Mouse (Mus musculus): ENCODE measurements at regions not wholly inside any gene's neighbourhood (a gene's known extent, or its start where the extent isn't known, plus 50 kb on each side); places are given as distances from the start of the nearest gene placed in this dataset.

GRCm38 (mm10) chr3:148134646-148135045, 855.7 kb downstream of the Adgrl2 start:
- no peak overlapping the region for H3K27ac ChIP-seq (ENCODE audit: low read depth)
- H3K4me2 ChIP-seq (ENCODE audit: low read depth, low read length) = no peak overlapping the region
- H3K4me1 ChIP-seq (ENCODE audit: control insufficient read depth, insufficient read depth) = no peaks in the 10 kb centered on the region
- ATAC-seq (ENCODE audit: insufficient read depth, low read depth) (no peak), DNase-seq (ENCODE audit: low spot score) (no peak)
- no peak overlapping the region for H3K9ac ChIP-seq (replicated peaks; ENCODE audit: low read depth, low read length)
- 81% methylated on average over 2 of the region's 2 CpGs for WGBS
- H3K27me3 ChIP-seq (ENCODE audit: control insufficient read depth, insufficient read depth, low read length) = no peaks in the 10 kb centered on the region
- H3K4me3 ChIP-seq (ENCODE audit: low read depth, low read length) = no peak overlapping the region
- no peaks in the 10 kb centered on the region for H3K36me3 ChIP-seq (replicated peaks; ENCODE audit: control insufficient read depth, insufficient read depth, low read length)
- TF ChIP-seq CTCF (IDR thresholded peaks at IDR 0.05; ENCODE audit: low read depth) (no peak), EP300 (IDR thresholded peaks at IDR 0.05; ENCODE audit: low read depth) (no peak)
- H3K9me3 ChIP-seq (replicated peaks; ENCODE audit: control insufficient read depth, low read length) = no peaks in the 10 kb centered on the region

DNA sequence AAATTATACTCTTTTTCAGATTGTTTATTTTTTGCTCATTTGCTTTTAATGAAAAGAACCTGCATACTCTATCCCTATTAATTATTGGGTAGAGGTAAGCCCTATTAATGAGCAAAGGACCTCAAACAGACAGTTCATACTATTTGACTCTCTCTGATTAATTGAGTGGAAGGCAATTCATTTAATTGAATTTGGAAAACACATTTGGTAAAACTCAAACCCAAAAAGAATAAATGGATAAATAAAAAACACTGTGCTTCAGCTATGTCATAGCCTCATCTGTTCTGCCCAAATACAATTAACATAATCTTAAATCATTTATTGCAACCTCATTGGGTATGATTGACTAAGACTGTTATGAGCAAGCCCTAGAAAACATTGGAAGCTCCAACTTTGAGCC, 874.8 kb downstream of the Adgrl2 start:
- no peak overlapping the region for H3K4me2 ChIP-seq (ENCODE audit: low read depth, low read length)
- H3K4me1 ChIP-seq (ENCODE audit: control insufficient read depth, insufficient read depth) = no peaks in the 10 kb centered on the region
- H3K27me3 ChIP-seq (ENCODE audit: control insufficient read depth, insufficient read depth, low read length) = no peaks in the 10 kb centered on the region
- no peak overlapping the region for H3K27ac ChIP-seq (ENCODE audit: low read depth)
- H3K9me3 ChIP-seq (replicated peaks; ENCODE audit: control insufficient read depth, low read length) = peaks cover 10% of the 10 kb centered on the region
- no peak for TF ChIP-seq EP300 (IDR thresholded peaks at IDR 0.05; ENCODE audit: low read depth)
- no peak for TF ChIP-seq CTCF (IDR thresholded peaks at IDR 0.05; ENCODE audit: low read depth)
- no peak for ATAC-seq (ENCODE audit: insufficient read depth, low read depth)
- no peaks in the 10 kb centered on the region for H3K36me3 ChIP-seq (replicated peaks; ENCODE audit: control insufficient read depth, insufficient read depth, low read length)
- DNase-seq (ENCODE audit: low spot score) = no peak
- no peak overlapping the region for H3K9ac ChIP-seq (replicated peaks; ENCODE audit: low read depth, low read length)
- no peak overlapping the region for H3K4me3 ChIP-seq (ENCODE audit: low read depth, low read length)

DNA sequence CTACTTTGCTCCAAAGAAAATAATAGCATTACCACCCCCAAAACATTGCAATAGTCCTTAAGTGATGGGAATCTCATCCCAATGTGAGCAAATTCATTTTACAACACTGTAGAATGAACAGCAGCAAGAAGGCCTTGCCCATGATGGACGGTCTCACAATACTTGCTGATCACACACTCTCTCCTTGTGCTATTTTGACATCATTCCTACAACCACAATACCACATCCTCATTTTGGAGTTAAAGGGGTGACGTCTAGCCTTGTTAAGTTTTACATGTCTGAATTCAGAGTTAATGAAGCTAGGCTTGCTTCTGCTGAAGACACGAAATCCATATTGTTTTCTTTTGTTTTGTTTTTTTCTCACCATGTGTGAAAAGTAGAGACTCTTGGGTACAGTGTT, 878.2 kb downstream of the Adgrl2 start:
- no peak for TF ChIP-seq CTCF (IDR thresholded peaks at IDR 0.05; ENCODE audit: low read depth)
- TF ChIP-seq EP300 (IDR thresholded peaks at IDR 0.05; ENCODE audit: low read depth) = no peak
- Histone ChIP-seq H3K9me3 (replicated peaks; ENCODE audit: control insufficient read depth, low read length) (peaks cover 7% of the 10 kb centered on the region), H3K9ac (replicated peaks; ENCODE audit: low read depth, low read length) (no peak overlapping the region), H3K27ac (ENCODE audit: low read depth) (no peak overlapping the region), H3K4me2 (ENCODE audit: low read depth, low read length) (no peak overlapping the region), H3K4me1 (ENCODE audit: control insufficient read depth, insufficient read depth) (no peaks in the 10 kb centered on the region), H3K27me3 (ENCODE audit: control insufficient read depth, insufficient read depth, low read length) (no peaks in the 10 kb centered on the region), H3K4me3 (ENCODE audit: low read depth, low read length) (no peak overlapping the region), H3K36me3 (replicated peaks; ENCODE audit: control insufficient read depth, insufficient read depth, low read length) (no peaks in the 10 kb centered on the region)
- WGBS = 81% methylated on average over 3 of the region's 3 CpGs
- ATAC-seq (ENCODE audit: insufficient read depth, low read depth) (no peak), DNase-seq (ENCODE audit: low spot score) (no peak)

DNA sequence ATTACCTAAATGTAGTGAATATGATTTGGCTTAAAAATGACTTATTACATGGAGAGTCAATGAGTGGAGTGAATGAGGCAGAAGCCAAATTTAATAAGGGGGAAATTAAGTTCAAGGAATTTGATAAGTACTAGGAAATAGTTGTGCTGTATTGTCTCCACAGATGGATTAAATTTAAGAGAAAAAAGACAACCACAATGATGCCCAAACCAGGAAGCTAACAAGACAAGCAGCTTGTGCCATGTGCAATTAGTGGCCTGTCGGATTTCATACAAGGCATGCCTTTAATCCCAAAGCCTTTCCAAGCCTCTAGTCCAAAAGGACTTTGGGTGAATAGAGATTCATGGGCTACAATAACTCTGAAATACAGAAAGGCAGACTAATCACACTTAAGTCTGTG, 883.3 kb downstream of the Adgrl2 start:
- H3K36me3 ChIP-seq (replicated peaks; ENCODE audit: control insufficient read depth, insufficient read depth, low read length) = no peaks in the 10 kb centered on the region
- H3K27ac ChIP-seq (ENCODE audit: low read depth) = no peak overlapping the region
- DNase-seq (ENCODE audit: low spot score) (no peak), ATAC-seq (ENCODE audit: insufficient read depth, low read depth) (no peak)
- TF ChIP-seq EP300 (IDR thresholded peaks at IDR 0.05; ENCODE audit: low read depth) (no peak), CTCF (IDR thresholded peaks at IDR 0.05; ENCODE audit: low read depth) (no peak)
- H3K4me3 ChIP-seq (ENCODE audit: low read depth, low read length) = no peak overlapping the region
- H3K9me3 ChIP-seq (replicated peaks; ENCODE audit: control insufficient read depth, low read length) = peaks cover 6% of the 10 kb centered on the region
- no peak overlapping the region for H3K4me2 ChIP-seq (ENCODE audit: low read depth, low read length)
- WGBS = 77% methylated on average over 1 of the region's 1 CpGs
- no peaks in the 10 kb centered on the region for H3K4me1 ChIP-seq (ENCODE audit: control insufficient read depth, insufficient read depth)
- H3K9ac ChIP-seq (replicated peaks; ENCODE audit: low read depth, low read length) = no peak overlapping the region
- no peaks in the 10 kb centered on the region for H3K27me3 ChIP-seq (ENCODE audit: control insufficient read depth, insufficient read depth, low read length)

- no peak overlapping the region for H3K4me2 ChIP-seq (ENCODE audit: low read depth, low read length)
- no peak overlapping the region for H3K4me3 ChIP-seq (ENCODE audit: low read depth, low read length)
- DNase-seq (ENCODE audit: low spot score) (no peak), ATAC-seq (ENCODE audit: insufficient read depth, low read depth) (no peak)
- H3K4me1 ChIP-seq (ENCODE audit: control insufficient read depth, insufficient read depth) = no peaks in the 10 kb centered on the region
- no peaks in the 10 kb centered on the region for H3K27me3 ChIP-seq (ENCODE audit: control insufficient read depth, insufficient read depth, low read length)
- H3K36me3 ChIP-seq (replicated peaks; ENCODE audit: control insufficient read depth, insufficient read depth, low read length) = no peaks in the 10 kb centered on the region
- no peak overlapping the region for H3K9ac ChIP-seq (replicated peaks; ENCODE audit: low read depth, low read length)
- no peak overlapping the region for H3K27ac ChIP-seq (ENCODE audit: low read depth)
- WGBS = 78% methylated on average over 4 of the region's 4 CpGs
- no peak for TF ChIP-seq EP300 (IDR thresholded peaks at IDR 0.05; ENCODE audit: low read depth)
- TF ChIP-seq CTCF (IDR thresholded peaks at IDR 0.05; ENCODE audit: low read depth) = no peak
- no peaks in the 10 kb centered on the region for H3K9me3 ChIP-seq (replicated peaks; ENCODE audit: control insufficient read depth, low read length)
Measured at GRCm38 (mm10) chr3:148093930-148094329, 896.4 kb downstream of the Adgrl2 start.

DNA sequence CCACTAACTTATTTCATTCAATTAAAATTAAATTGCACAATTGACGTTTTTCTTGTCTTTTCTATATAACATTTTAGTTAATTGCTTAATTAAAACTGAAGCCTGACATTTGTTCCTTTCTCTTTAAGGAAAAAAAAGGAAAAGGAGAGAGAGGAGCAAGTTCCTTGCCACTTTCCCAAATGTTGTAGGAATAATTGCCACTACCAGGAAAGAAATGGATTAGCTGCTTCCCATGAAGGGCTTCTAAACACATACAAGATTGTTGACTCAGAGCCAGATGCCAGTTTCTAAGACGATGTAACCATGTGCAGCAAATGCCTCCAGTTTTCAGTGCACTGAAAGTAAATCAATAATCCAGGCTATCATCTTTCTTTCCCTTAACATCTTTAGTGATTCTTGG, 914.5 kb downstream of the Adgrl2 start:
- H3K36me3 ChIP-seq (replicated peaks; ENCODE audit: control insufficient read depth, insufficient read depth, low read length) = no peaks in the 10 kb centered on the region
- DNase-seq (ENCODE audit: low spot score) = no peak
- 59% methylated on average over 2 of the region's 2 CpGs for WGBS
- no peaks in the 10 kb centered on the region for H3K9me3 ChIP-seq (replicated peaks; ENCODE audit: control insufficient read depth, low read length)
- ATAC-seq (ENCODE audit: insufficient read depth, low read depth) = no peak
- no peak overlapping the region for H3K27ac ChIP-seq (ENCODE audit: low read depth)
- H3K4me2 ChIP-seq (ENCODE audit: low read depth, low read length) = no peak overlapping the region
- H3K27me3 ChIP-seq (ENCODE audit: control insufficient read depth, insufficient read depth, low read length) = no peaks in the 10 kb centered on the region
- no peak overlapping the region for H3K9ac ChIP-seq (replicated peaks; ENCODE audit: low read depth, low read length)
- H3K4me1 ChIP-seq (ENCODE audit: control insufficient read depth, insufficient read depth) = no peaks in the 10 kb centered on the region
- no peak overlapping the region for H3K4me3 ChIP-seq (ENCODE audit: low read depth, low read length)
- no peak for TF ChIP-seq CTCF (IDR thresholded peaks at IDR 0.05; ENCODE audit: low read depth)
- no peak for TF ChIP-seq EP300 (IDR thresholded peaks at IDR 0.05; ENCODE audit: low read depth)

Measured in heart, postnatal 0 days (tissue).